In the genomic region with DNA sequence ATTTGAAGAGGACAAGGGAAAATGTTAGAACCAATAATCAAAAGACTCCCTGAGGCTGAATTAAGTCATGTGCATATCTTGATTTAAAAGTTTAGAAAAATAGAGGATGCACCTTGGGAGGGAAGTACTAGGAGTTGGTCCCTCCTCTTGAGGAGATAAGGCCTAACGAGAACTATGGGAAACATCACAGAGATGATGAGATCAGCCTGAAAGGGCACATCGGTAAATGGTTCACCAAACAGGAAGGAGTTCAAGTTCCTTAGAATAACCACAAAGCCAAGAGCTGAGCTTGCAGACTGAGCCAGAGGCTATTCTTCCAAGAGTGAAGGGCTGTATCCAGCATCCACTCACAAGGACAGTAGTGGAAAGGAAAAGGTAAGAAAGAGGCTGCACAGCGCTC, we compare ENCODE assay signal across 22 mouse cellular contexts.
"Had no signal": no experiment of that assay in that cellular context is flagged by ENCODE, and none has a peak within 500 bp of the region (broad histone marks: within the 10 kb centered on the region; RNA-seq: fewer than 3 reads in every experiment).

No protein-coding gene starts in this region.

- DNase-seq: kidney, adult 2 months; kidney, postnatal 25 days; layer of hippocampus, adult 9-11 months; left cerebral cortex, postnatal 4 days; liver, postnatal 0 days; lung, embryonic 14.5 days; thymus, adult 2 months; thymus, postnatal 14 days; thymus, postnatal 4 days had no signal

- ATAC-seq: liver, postnatal 0 days; lung, postnatal 0 days; midbrain, embryonic 15.5 days had no signal

- H3K4me3 ChIP-seq: layer of hippocampus, adult 2 months; limb, embryonic 12.5 days; limb, embryonic 15.5 days; megakaryocyte, embryonic 14.5 days; midbrain, embryonic 12.5 days; midbrain, embryonic 15.5 days; myocyte; neural tube, embryonic 13.5 days had no signal

- H3K4me1 ChIP-seq: limb, embryonic 12.5 days; limb, embryonic 15.5 days; neural tube, embryonic 13.5 days had no signal

- H3K9ac ChIP-seq: limb, embryonic 12.5 days; limb, embryonic 15.5 days; liver, embryonic 14.5 days; liver, postnatal 0 days; lung, embryonic 14.5 days; midbrain, embryonic 12.5 days; midbrain, embryonic 15.5 days; neural tube, embryonic 13.5 days had no signal

- H3K27me3 ChIP-seq: limb, embryonic 12.5 days; limb, embryonic 15.5 days; megakaryocyte, embryonic 14.5 days; midbrain, embryonic 12.5 days; midbrain, embryonic 15.5 days; neural tube, embryonic 13.5 days had no signal

- H3K36me3 ChIP-seq: limb, embryonic 12.5 days; limb, embryonic 15.5 days; midbrain, embryonic 12.5 days; midbrain, embryonic 15.5 days; neural tube, embryonic 13.5 days had no signal

- H3K9me3 ChIP-seq: limb, embryonic 12.5 days; limb, embryonic 15.5 days; midbrain, embryonic 12.5 days; midbrain, embryonic 15.5 days; neural tube, embryonic 13.5 days had no signal

- H3K27ac ChIP-seq: kidney, postnatal 0 days; limb, embryonic 12.5 days; limb, embryonic 15.5 days; liver, embryonic 14.5 days; macrophage; midbrain, embryonic 12.5 days; midbrain, embryonic 15.5 days; neural tube, embryonic 13.5 days; stomach, postnatal 0 days had no signal
